Mouse (Mus musculus): ENCODE results near the gene Tspan33.
"Not testable (repeated sequence)": the region's sequence is repeated elsewhere in the genome, so short reads cannot be mapped to it uniquely, and the experiment has no call there.

Gene Tspan33

GRCm38 (mm10) chr6:29693953-29694352, at the start of gene Tspan33:
Gene Tspan33 (plus strand): TSS chr6:29694222.
- DNase-seq (ENCODE audit: low read depth, low spot score), result peak; percentile 79

DNA sequence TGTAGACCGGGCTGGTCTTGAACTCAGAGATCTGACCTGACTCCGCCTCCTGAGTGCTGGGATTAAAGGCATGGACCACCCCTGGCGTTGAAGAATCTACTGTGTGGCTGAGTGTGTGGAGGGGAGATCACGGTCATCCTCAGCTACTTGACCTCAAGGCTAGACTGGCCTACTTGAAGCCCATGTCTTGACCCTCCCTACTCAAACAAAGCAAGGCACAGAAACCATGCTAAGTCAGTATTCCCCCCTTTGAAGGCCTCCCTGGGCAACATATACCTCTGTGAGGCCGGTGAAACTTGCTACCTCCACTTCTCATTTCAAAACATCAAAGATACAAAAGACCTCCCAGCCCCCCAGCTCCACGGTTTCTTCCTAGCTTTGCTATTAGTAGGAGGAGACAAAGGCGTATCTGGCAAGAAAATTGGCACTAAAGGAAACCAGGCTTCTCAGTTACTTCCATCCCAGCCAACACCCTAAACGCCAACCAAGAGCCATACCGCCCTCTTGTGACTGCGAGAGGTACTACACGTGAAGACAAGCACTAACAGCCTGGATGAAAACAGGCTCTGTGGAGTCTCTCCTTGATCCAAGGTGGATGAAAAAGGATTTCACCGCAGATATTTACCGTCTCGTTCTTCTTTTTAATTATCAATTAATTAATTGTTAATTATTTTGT, 44.4 kb upstream of the Tspan33 start:
- peak; percentile 82 for DNase-seq (ENCODE audit: low read depth, low spot score)

DNA sequence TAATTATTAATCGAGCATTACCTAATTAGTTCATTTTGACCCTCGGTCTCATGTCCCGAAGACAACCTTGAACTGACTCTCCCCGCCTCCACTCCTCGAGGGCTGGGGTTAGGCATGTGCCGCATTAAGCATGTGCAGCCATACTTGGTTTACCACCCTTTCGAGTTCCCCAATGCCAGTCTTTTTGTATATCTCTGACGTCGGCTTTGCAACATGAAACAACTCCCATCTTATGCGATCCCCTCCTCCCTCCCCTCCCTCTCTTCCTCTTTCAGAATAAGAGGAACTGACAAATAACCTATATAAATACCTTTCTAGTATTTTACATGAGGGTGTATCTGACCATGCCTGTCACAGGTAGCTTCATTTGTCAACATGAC, 43.9 kb upstream of the Tspan33 start:
- DNase-seq (ENCODE audit: low read depth, low spot score), result no peak

DNA sequence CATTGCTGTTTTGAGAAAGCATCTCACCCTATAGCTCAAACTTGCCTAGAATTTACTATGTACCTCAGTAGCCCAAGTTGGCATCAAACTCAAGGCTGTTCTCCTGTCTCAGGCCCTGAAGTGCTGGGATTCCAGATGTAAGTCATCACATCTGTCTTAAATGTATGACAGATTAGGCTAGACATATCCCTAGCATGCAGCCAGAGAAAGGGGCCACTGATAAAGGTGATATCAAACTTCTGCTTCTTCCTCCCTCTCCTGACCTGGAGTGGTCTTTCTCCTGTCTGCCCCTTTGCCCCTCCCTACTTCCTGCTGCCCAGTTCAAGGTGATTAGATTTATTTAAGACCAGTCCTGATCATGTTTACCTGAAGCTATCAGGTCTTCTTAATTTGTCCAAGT, 40.8 kb upstream of the Tspan33 start:
- DNase-seq (ENCODE audit: low read depth, low spot score), result no peak

DNA sequence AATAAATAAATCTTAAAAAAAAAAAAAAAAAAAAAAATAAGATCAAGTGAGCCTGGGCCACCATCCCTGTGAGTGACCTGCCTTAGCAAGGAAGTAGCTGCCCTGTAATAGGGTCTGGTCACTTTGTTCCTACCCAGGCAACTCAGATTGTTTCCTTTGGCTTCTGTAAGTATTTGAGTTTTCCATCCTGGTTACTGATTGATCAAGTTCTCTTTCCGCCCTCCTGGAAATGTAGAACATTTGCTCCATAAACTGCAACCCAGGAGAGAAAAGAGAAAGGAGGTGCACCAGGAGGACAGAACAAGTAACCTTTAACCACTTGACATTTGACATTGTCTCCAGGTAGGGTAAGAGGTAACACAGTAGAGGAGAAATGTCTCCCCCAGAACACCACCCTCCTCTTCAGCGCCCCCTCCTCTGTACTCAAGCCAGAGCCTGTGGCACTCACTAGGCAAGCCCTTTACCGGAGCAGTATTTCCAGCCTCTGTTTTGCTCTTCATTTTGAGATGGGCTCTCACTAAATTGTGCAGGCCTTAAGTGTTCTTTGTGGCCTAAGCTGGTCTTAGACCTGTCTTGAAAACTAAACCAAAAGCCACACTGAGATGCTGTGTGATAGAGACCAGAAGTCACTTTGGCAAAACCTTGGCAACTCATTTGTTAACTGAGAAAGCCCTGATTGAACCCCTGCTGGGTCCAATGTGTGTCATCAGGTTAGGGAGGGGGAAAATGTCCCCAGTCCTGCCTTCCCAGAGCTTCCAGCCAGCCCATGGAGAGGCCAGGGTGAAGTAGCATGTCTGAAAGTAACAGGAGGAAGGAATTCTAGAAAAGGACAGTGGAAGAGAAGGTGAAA, 35.2 kb upstream of the Tspan33 start:
- no peak for DNase-seq (ENCODE audit: low read depth, low spot score)

GRCm38 (mm10) chr6:29659964-29660363, 34.1 kb upstream of the Tspan33 start:
- DNase-seq (ENCODE audit: low read depth, low spot score), result no peak

DNA sequence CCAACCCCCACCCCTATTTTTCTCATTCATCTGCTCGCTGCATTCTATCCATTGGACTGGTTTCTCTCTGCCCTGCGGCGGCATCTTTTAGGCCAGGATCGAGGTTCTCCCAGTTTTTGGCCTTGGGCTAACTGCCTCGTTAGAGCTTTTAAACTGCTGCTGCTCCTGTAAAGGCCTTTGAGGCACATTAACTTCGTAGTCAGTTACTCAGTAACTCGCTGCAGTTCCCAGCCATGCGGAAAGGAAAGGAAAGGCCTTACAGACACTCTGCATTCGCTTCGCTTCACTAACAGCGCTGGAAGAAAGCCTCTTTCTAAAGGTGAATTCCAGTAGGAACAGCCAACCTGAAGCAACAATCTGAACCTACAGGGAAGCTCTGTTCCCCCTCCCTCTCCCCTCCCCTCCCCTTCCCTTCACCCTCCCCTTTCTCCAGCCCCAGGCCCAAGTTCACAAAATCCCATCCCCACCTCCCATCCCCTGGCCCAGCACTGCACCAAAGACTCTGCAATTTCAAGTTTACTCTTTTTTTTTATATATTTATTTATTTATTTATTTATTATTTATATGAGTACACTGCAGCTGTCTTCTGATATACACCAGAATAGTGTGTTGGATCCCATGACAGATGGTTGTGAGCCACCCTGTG, 33.2 kb upstream of the Tspan33 start:
- DNase-seq (ENCODE audit: low read depth, low spot score), result no peak

GRCm38 (mm10) chr6:29667266-29667665, 26.8 kb upstream of the Tspan33 start:
- no peak for DNase-seq (ENCODE audit: low read depth, low spot score)

GRCm38 (mm10) chr6:29671741-29672140, 22.3 kb upstream of the Tspan33 start:
- DNase-seq (ENCODE audit: low read depth, low spot score), result no peak

DNA sequence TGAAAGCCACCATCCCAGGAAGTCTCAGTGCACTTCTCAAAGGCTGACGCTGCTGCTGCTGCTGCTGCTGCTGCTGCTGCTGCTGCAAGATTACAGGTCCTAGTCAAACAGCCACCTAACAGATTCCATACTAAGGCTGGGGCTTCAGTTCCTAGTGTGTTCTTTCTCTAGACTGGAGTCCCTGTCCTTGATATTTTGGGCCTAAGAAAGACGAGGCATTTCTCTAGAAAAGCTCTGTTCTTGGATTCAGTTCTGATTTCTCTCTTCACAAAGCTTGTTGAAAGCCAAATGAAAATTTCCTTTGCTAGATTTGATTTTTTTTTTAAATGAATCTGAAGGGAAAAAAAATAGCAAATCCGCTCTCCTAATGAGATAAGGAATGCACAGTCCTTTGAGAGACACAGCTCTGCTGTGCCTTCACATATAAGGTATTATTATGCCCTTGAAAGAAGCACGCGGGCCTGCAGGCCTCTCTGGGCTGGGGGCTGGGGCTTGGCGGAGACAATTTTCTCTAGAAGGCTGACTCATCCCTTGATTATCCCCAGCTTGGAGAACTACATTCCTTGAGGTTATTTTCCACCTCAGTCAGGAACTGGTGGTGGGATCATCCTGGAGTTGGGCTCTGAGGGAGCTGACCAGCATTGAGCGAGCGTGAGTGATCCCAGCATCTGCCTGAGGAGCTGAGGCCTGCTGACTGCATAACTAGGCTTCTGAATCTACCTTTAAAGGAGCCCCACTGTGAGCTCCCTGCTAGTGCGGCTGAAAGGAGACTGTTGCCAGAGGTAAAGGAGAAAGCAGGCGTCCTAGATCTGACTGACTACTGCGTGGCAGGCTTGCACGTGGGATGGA, 21.2 kb upstream of the Tspan33 start:
- DNase-seq (ENCODE audit: low read depth, low spot score), result no peak

GRCm38 (mm10) chr6:29673739-29674138, 20.3 kb upstream of the Tspan33 start:
- DNase-seq (ENCODE audit: low read depth, low spot score), result no peak

GRCm38 (mm10) chr6:29679947-29680550, 14.0 kb upstream of the Tspan33 start:
- DNase-seq (ENCODE audit: low read depth, low spot score), result not testable (repeated sequence)

- no peak for DNase-seq (ENCODE audit: low read depth, low spot score)
Observed at GRCm38 (mm10) chr6:29681853-29682252, 12.2 kb upstream of the Tspan33 start.

DNA sequence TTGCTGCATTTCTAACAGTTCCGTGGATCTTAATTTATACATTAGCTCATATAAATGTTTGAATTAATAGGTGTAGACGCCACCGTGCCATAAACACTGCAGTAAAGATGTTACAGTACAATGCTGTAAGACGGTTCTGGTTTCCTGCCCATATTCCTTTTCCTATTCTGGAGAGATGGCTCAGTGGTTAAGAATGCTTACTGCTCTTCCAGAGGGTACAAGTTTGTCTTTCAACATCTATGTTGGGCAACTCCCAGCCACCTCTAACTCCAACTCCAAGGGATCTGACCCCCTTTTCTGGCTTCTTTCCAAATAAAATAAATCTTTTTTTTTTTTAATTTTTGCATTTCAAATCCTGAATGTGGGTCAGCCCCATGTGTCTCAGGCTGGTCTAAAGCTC, 9.3 kb upstream of the Tspan33 start:
- DNase-seq (ENCODE audit: low read depth, low spot score), result no peak

GRCm38 (mm10) chr6:29685952-29686351, 8.1 kb upstream of the Tspan33 start:
- DNase-seq (ENCODE audit: low read depth, low spot score), result no peak

DNA sequence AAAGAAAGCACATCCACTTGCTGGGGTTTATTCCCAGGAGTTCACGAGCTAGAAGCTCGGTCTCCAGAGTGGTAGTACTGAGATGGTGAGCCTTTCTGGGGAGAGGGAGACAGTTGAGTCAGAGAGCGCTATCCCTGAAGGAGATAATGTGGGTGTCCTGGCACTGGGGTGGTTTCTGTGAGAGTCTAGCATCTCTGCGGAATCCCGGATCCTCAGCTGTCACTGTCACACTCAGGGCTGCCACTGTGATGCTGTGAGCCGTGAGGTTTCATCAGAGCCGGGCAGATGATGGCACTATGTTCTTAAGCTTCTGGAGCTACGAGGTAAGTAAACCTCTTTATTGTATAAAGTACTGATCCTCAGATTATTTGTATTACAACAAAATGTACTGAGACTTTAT, 4.6 kb upstream of the Tspan33 start:
- DNase-seq (ENCODE audit: low read depth, low spot score), result no peak

GRCm38 (mm10) chr6:29694375-29695289, 610 bp downstream of the Tspan33 start:
- no peak for DNase-seq (ENCODE audit: low read depth, low spot score)

- no peak for DNase-seq (ENCODE audit: low read depth, low spot score)
Observed at GRCm38 (mm10) chr6:29695290-29695674, 1.3 kb downstream of the Tspan33 start.

DNA sequence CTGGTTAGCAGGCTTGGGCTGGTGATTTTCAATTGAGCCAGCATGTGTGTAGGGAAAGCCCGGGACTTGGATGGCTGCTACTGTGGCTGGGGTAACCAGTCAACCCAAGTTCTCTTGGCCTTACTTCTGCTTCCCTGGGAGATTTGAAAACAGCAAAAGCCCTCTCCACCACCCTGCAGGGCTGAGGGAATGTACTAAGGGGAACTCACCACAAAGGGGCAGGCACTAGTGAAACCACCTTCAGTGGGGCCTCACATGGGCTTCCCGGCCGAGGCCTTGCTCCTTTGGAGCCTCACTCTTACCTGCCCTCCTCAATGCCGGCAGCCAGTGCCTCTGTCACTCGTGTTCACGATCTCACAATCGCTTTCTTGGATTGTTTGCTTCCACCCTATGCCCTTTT, 2.0 kb downstream of the Tspan33 start:
- DNase-seq (ENCODE audit: low read depth, low spot score), result no peak

DNA sequence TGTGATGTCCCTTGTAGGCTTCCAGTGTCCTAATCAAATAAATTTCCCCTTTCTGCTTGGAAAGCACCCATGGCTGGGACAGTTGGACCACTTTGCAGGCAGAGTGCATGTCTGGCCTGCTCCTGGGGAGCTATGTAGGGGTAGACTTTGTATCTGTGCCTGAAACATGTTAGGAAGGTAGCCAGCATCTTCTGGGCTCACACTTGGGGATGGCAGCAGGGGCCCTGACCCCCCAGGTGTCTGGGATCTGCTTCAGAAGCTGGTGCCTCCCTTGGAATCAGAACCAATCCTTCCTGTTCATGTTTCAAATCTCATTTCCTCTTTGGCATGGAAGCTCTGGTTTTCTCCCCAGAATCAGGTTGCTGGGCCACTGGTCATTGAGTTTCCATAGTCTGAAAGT, 3.1 kb downstream of the Tspan33 start:
- no peak for DNase-seq (ENCODE audit: low read depth, low spot score)

Data from embryo, embryonic 11.5 days (tissue).